Mouse (Mus musculus) thymus, postnatal 0 days (tissue): Measurements from ENCODE around the gene Lbr. TPM values are rescaled to one million over a fixed set of nuclear protein-coding genes. Genes with fewer than 3 reads are reported as not detected.
"Not testable (repeated sequence)": the region's sequence is repeated elsewhere in the genome, so short reads cannot be mapped to it uniquely, and the experiment has no call there.

Source experiments
- DNase-seq: peaks from one replicate; pipeline ENCODE4 v3.0.0-alpha.2; 2015; ENCODE audit warnings: low spot score
- polyA plus RNA-seq: library from polyadenylated mRNA; unstranded; fragments of >200 nt; fragmentation: Nextera tagmentation; extraction: Ambion mirVana; gene quantifications from 2 replicates; pipeline ENCODE4 v1.2.1, GENCODE M21; 2015

Lbr gene
- polyA plus RNA-seq, 1 experiment from 2014 or later: 361 TPM

- DNase-seq: no peak
These were observed 52.9 kb downstream of the Lbr start for GRCm38 (mm10) chr1:181789952-181790351.

DNA sequence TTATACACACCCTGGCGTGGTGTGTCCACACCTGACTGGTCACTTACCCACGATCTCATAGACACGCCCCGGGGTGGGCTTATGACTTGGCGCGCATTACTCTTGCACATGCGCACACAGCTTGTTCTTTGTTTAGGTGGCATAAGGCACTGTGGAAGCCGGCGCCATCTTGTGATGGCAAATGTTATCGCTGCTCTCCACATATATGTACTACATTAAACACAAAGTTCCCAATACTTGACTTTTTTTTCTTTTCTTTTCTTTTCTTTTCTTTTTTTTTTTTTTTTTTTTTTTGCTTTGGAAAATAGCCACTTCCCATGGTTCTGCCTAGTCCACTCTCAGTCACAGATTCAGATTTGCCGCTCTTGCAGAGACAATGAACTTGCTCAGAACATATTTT, 60.2 kb downstream of the Lbr start:
- DNase-seq: not testable (repeated sequence)

DNA sequence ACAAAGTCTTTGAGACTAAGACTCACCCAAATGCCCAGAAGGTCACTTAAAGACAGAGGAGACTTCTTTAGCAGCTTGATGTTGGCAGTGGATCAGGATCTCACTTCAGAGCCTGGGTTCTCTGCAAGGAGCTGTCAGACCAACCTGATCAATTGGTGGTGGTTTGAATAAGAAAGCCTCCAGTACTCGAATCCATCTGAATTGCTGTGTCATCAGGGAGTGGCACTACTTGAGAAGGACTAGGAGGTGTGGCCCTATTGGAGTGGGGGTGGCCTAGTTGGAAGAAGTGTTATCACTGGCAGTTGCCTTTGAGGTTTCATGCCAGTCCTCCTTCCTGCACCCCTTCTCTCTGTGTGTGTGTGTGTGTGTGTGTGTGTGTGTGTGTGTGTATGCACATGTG, 66.3 kb downstream of the Lbr start:
- DNase-seq: no peak

GRCm38 (mm10) chr1:181771871-181772270, 71.0 kb downstream of the Lbr start:
- DNase-seq: no peak

GRCm38 (mm10) chr1:181769392-181769791, 73.5 kb downstream of the Lbr start:
- no peak for DNase-seq

Other genes starting within 250 kb of the Lbr start
- gene Enah, start 176.9 kb upstream of the Lbr start, polyA plus RNA-seq: 3.9 and 4.8 TPM in 2 replicates